Mouse (Mus musculus) MEL (cell line): ENCODE results near the gene Phyhipl. TPM values are rescaled to one million over a fixed set of nuclear protein-coding genes. Genes with fewer than 3 reads are reported as not detected.

ENCODE experiments used
- DNase-seq: peaks from one replicate; pipeline ENCODE4 v3.0.0; 2011; ENCODE audit warnings: low read depth, low spot score
- H3K27ac ChIP-seq: 2 replicates; pipeline ENCODE4 v1.5.1; 2012; ENCODE audit warnings: low read depth, mild to moderate bottlenecking, control low read depth, low read length, moderate library complexity; ENCODE audit not compliant: control insufficient read depth
- H3K27me3 ChIP-seq, 2 experiments: fragments of 150-350 bp in 1 of 2; sonication (generic) in 1 of 2; 2 replicates each; pipeline ENCODE4 v1.6.1; 2012; ENCODE audit warnings: low read length in 2 of 2, mild to moderate bottlenecking in 2 of 2, improper control_type of control experiment in 1 of 2, moderate library complexity in 1 of 2; ENCODE audit not compliant: insufficient read depth in 2 of 2, control insufficient read depth in 1 of 2
- H3K36me3 ChIP-seq, 2 experiments: 2 replicates each; pipeline ENCODE4 v1.6.1; 2012 to 2014; ENCODE audit warnings: low read length in 2 of 2, improper control_type of control experiment in 1 of 2, inconsistent platforms in 1 of 2, mild to moderate bottlenecking in 1 of 2; ENCODE audit not compliant: insufficient read depth in 2 of 2, control insufficient read depth in 1 of 2
- H3K4me1 ChIP-seq, 2 experiments: fragments of 150-350 bp in 1 of 2; sonication (generic) in 1 of 2; 2 replicates each; pipeline ENCODE4 v1.6.1; 2012; ENCODE audit warnings: low read length in 2 of 2, improper control_type of control experiment in 1 of 2, mild to moderate bottlenecking in 1 of 2; ENCODE audit not compliant: insufficient read depth in 2 of 2, control insufficient read depth in 1 of 2
- H3K4me3 ChIP-seq, 2 experiments: fragments of 150-350 bp in 1 of 2; sonication (generic) in 1 of 2; 2 replicates each; pipeline ENCODE4 v1.5.1; 2012; ENCODE audit warnings: low read depth in 2 of 2, low read length in 2 of 2, mild to moderate bottlenecking in 2 of 2, moderate library complexity in 2 of 2, control low read depth in 1 of 2, improper control_type of control experiment in 1 of 2; ENCODE audit not compliant: control insufficient read depth in 1 of 2, insufficient read depth in 1 of 2
- H3K79me2 ChIP-seq: 2 replicates; pipeline ENCODE4 v1.6.1; 2012; ENCODE audit warnings: mild to moderate bottlenecking, low read length, moderate library complexity; ENCODE audit not compliant: control insufficient read depth, poor library complexity, insufficient read depth
- H3K9ac ChIP-seq: 2 replicates; pipeline ENCODE4 v1.6.1; 2012; ENCODE audit warnings: low read depth, mild to moderate bottlenecking, control low read depth, low read length, moderate library complexity; ENCODE audit not compliant: control insufficient read depth, poor library complexity, severe bottlenecking
- H3K9me3 ChIP-seq: fragments of 150-350 bp; sonication (generic); replicated peaks from 2 replicates; pipeline ENCODE4 v1.6.1; 2012; ENCODE audit warnings: mild to moderate bottlenecking, low read length, improper control_type of control experiment, moderate library complexity; ENCODE audit not compliant: insufficient read depth
- CHD1 ChIP-seq: IDR thresholded peaks from 2 replicates; pipeline ENCODE4 v1.6.1; 2012; ENCODE audit warnings: low read depth, mild to moderate bottlenecking, inconsistent platforms, low read length, improper control_type of control experiment
- CHD2 ChIP-seq: IDR thresholded peaks from 2 replicates; pipeline ENCODE4 v1.6.1; 2011; ENCODE audit warnings: low read length, improper control_type of control experiment
- CTCF ChIP-seq, 3 experiments: IDR thresholded peaks in 2 of 3; conservative IDR thresholded peaks in 1 of 3; 2 replicates each; pipeline ENCODE4 v1.5.1; 2011 to 2012; ENCODE audit warnings: low read length in 3 of 3, low read depth in 2 of 3, mild to moderate bottlenecking in 2 of 3, improper control_type of control experiment in 1 of 3, inconsistent platforms in 1 of 3, mixed read lengths in 1 of 3, moderate library complexity in 1 of 3; ENCODE audit not compliant: control insufficient read depth in 1 of 3, insufficient read depth in 1 of 3, poor library complexity in 1 of 3, severe bottlenecking in 1 of 3
- E2F4 ChIP-seq: IDR thresholded peaks from 2 replicates; pipeline ENCODE4 v1.6.1; 2011; ENCODE audit warnings: low read depth, low read length, improper control_type of control experiment, borderline replicate concordance
- ELF1 ChIP-seq: IDR thresholded peaks from 2 replicates; pipeline ENCODE4 v1.6.1; 2014; ENCODE audit warnings: low read depth, mild to moderate bottlenecking, inconsistent platforms, low read length, improper control_type of control experiment, moderate library complexity
- ETS1 ChIP-seq: IDR thresholded peaks from 2 replicates; pipeline ENCODE4 v1.6.1; 2012; ENCODE audit warnings: low read depth, mild to moderate bottlenecking, inconsistent platforms, low read length, improper control_type of control experiment, moderate library complexity
- KAT2A ChIP-seq: conservative IDR thresholded peaks from 2 replicates; pipeline ENCODE4 v1.6.1; 2012; ENCODE audit warnings: low read depth, low read length, improper control_type of control experiment, inconsistent platforms
- MAFK ChIP-seq: IDR thresholded peaks from 2 replicates; pipeline ENCODE4 v1.6.1; 2011; ENCODE audit warnings: low read depth, mild to moderate bottlenecking, low read length, improper control_type of control experiment, borderline replicate concordance
- MAX ChIP-seq: IDR thresholded peaks from 2 replicates; pipeline ENCODE4 v1.6.1; 2011; ENCODE audit warnings: low read length, improper control_type of control experiment
- MYB ChIP-seq: IDR thresholded peaks from 2 replicates; pipeline ENCODE4 v1.6.1; 2011; ENCODE audit warnings: mild to moderate bottlenecking, low read depth, low read length, improper control_type of control experiment
- MYC ChIP-seq: IDR thresholded peaks from 2 replicates; pipeline ENCODE4 v1.6.1; 2011; ENCODE audit warnings: low read depth, mild to moderate bottlenecking, low read length, improper control_type of control experiment, moderate library complexity
- NELFE ChIP-seq: IDR thresholded peaks from 2 replicates; pipeline ENCODE4 v1.6.1; 2011; ENCODE audit warnings: low read depth, low read length, improper control_type of control experiment
- POLR2AphosphoS2 ChIP-seq: IDR thresholded peaks from 2 replicates; pipeline ENCODE4 v1.6.1; 2011; ENCODE audit warnings: low read length, improper control_type of control experiment
- RCOR1 ChIP-seq: IDR thresholded peaks from 2 replicates; pipeline ENCODE4 v1.6.1; 2012; ENCODE audit warnings: low read depth, mild to moderate bottlenecking, inconsistent platforms, low read length, improper control_type of control experiment
- SMC3 ChIP-seq: IDR thresholded peaks from 2 replicates; pipeline ENCODE4 v1.6.1; 2011; ENCODE audit warnings: low read depth, low read length, improper control_type of control experiment
- TAL1 ChIP-seq: IDR thresholded peaks from 2 replicates; pipeline ENCODE4 v1.6.1; 2012; ENCODE audit warnings: mild to moderate bottlenecking, inconsistent platforms, low read length, moderate library complexity, mixed read lengths
- UBTF ChIP-seq: IDR thresholded peaks from 2 replicates; pipeline ENCODE4 v1.6.1; 2012; ENCODE audit warnings: low read depth, mild to moderate bottlenecking, inconsistent platforms, low read length, improper control_type of control experiment, moderate library complexity, borderline replicate concordance; ENCODE audit not compliant: insufficient read depth
- USF1 ChIP-seq: IDR thresholded peaks from 2 replicates; pipeline ENCODE4 v1.6.1; 2014; ENCODE audit warnings: low read depth, mild to moderate bottlenecking, inconsistent platforms, low read length, improper control_type of control experiment, moderate library complexity
- USF2 ChIP-seq, 2 experiments: IDR thresholded peaks; 2 replicates each; pipeline ENCODE4 v1.6.1; 2011 to 2012; ENCODE audit warnings: improper control_type of control experiment in 2 of 2, low read length in 2 of 2, borderline replicate concordance in 1 of 2, inconsistent platforms in 1 of 2, low read depth in 1 of 2, mild to moderate bottlenecking in 1 of 2; ENCODE audit not compliant: insufficient read depth in 1 of 2
- ZC3H11A ChIP-seq: IDR thresholded peaks from 2 replicates; pipeline ENCODE4 v1.6.1; 2012; ENCODE audit warnings: low read depth, mild to moderate bottlenecking, inconsistent platforms, low read length, improper control_type of control experiment
- polyA plus RNA-seq, 2 experiments: library from polyadenylated mRNA; stranded (reverse) in 1 of 2; unstranded in 1 of 2; fragments of >175 nt in 1 of 2; fragments of >200 nt in 1 of 2; gene quantifications; 2 replicates each; pipeline versions ENCODE4 v1.2.1 to v1.2.4; 2012; ENCODE audit warnings: low replicate concordance in 2 of 2, low read depth in 1 of 2; ENCODE audit not compliant: insufficient read length in 2 of 2, insufficient read depth in 1 of 2, missing spikeins in 1 of 2
- total RNA-seq: library from RNA; depleted of rRNA; stranded (reverse); fragments of 300-350 nt; gene quantifications from 2 replicates; pipeline ENCODE4 v1.2.3, GENCODE M21; 2012

Phyhipl gene
- total and polyA plus RNA-seq, 3 experiments = not detected

GRCm38 (mm10) chr10:70651769-70652648 is 3.8 kb downstream of the Phyhipl start:
- Histone ChIP-seq H3K9ac (no peak overlapping the region), H3K79me2 (no peaks in the 10 kb centered on the region), H3K4me3 (no peak overlapping the region), H3K36me3 (no peaks in the 10 kb centered on the region), H3K27ac (no peak overlapping the region), H3K27me3 (no peaks in the 10 kb centered on the region), H3K9me3 (no peaks in the 10 kb centered on the region), H3K4me1 (no peaks in the 10 kb centered on the region)
- TF ChIP-seq MYB (no peak), USF1 (no peak), ETS1 (no peak), KAT2A (no peak), NELFE (no peak), CHD1 (no peak), ZC3H11A (no peak), UBTF (no peak), RCOR1 (no peak), E2F4 (no peak), CTCF (IDR thresholded peaks at IDR 0.05 in 2 of 3, conservative IDR thresholded peaks at IDR 0.05 in 1 of 3; ENCODE audit: control insufficient read depth in 1 of 3, insufficient read depth in 1 of 3, low read depth in 2 of 3, low read length in 3 of 3, poor library complexity in 1 of 3, severe bottlenecking in 1 of 3) (no peak), MAFK (no peak), ELF1 (no peak), POLR2AphosphoS2 (no peak), USF2 (IDR thresholded peaks at IDR 0.05; ENCODE audit: borderline replicate concordance in 1 of 2, insufficient read depth in 1 of 2, low read depth in 1 of 2, low read length in 2 of 2) (no peak), TAL1 (no peak), SMC3 (no peak), MAX (no peak)
- no peak for DNase-seq

GRCm38 (mm10) chr10:70648831-70649230 is 6.9 kb downstream of the Phyhipl start:
- no peak for DNase-seq
- Histone ChIP-seq H3K9me3 (no peaks in the 10 kb centered on the region), H3K79me2 (no peaks in the 10 kb centered on the region), H3K27ac (no peak overlapping the region), H3K27me3 (no peaks in the 10 kb centered on the region), H3K36me3 (no peaks in the 10 kb centered on the region), H3K4me3 (no peak overlapping the region), H3K4me1 (no peaks in the 10 kb centered on the region), H3K9ac (no peak overlapping the region)
- TF ChIP-seq MYC (no peak), CHD2 (no peak), USF2 (IDR thresholded peaks at IDR 0.05; ENCODE audit: borderline replicate concordance in 1 of 2, insufficient read depth in 1 of 2, low read depth in 1 of 2, low read length in 2 of 2) (no peak), CHD1 (no peak)
